Mouse (Mus musculus) c-Kit-positive CD71-negative TER-119-negative erythroid progenitor cells, embryonic 14.5 days (primary cell): ENCODE data around the gene Fut8.

Experiments used
- DNase-seq: peaks from one replicate; pipeline ENCODE4 v3.0.0-alpha.2; 2013; ENCODE audit warnings: low read depth

Gene Fut8

GRCm38 (mm10) chr12:77237950-77238530 is at the start of gene Fut8:
Fut8 (plus strand) TSS chr12:77238125.
- peak; percentile 73 for DNase-seq

- DNase-seq, result no peak
Observed at GRCm38 (mm10) chr12:77189161-77189560, 48.8 kb upstream of the Fut8 start.

GRCm38 (mm10) chr12:77189933-77190446 is 47.9 kb upstream of the Fut8 start:
- no peak for DNase-seq

- DNase-seq, result no peak
Observed at GRCm38 (mm10) chr12:77191478-77192271, 46.2 kb upstream of the Fut8 start.

GRCm38 (mm10) chr12:77192714-77193113 is 45.2 kb upstream of the Fut8 start:
- DNase-seq, result no peak

GRCm38 (mm10) chr12:77193225-77193716 is 44.7 kb upstream of the Fut8 start:
- no peak for DNase-seq

- no peak for DNase-seq
Observed at GRCm38 (mm10) chr12:77195044-77195443, 42.9 kb upstream of the Fut8 start.

- no peak for DNase-seq
Observed at GRCm38 (mm10) chr12:77196529-77197095, 41.3 kb upstream of the Fut8 start.

GRCm38 (mm10) chr12:77197121-77197599 is 40.8 kb upstream of the Fut8 start:
- no peak for DNase-seq

GRCm38 (mm10) chr12:77198253-77198652 is 39.7 kb upstream of the Fut8 start:
- DNase-seq, result no peak

GRCm38 (mm10) chr12:77201461-77202143 is 36.3 kb upstream of the Fut8 start:
- no peak for DNase-seq

- no peak for DNase-seq
Observed at GRCm38 (mm10) chr12:77203136-77203535, 34.8 kb upstream of the Fut8 start.

- no peak for DNase-seq
Observed at GRCm38 (mm10) chr12:77206852-77207251, 31.1 kb upstream of the Fut8 start.

GRCm38 (mm10) chr12:77208056-77208455 is 29.9 kb upstream of the Fut8 start:
- DNase-seq, result no peak

- no peak for DNase-seq
Observed at GRCm38 (mm10) chr12:77208576-77209180, 29.2 kb upstream of the Fut8 start.

GRCm38 (mm10) chr12:77211695-77212208 is 26.2 kb upstream of the Fut8 start:
- DNase-seq, result no peak

GRCm38 (mm10) chr12:77213896-77214564 is 23.9 kb upstream of the Fut8 start:
- DNase-seq, result no peak

- DNase-seq, result no peak
Observed at GRCm38 (mm10) chr12:77214565-77214909, 23.4 kb upstream of the Fut8 start.

- DNase-seq, result no peak
Observed at GRCm38 (mm10) chr12:77216511-77217192, 21.3 kb upstream of the Fut8 start.

GRCm38 (mm10) chr12:77220616-77221015 is 17.3 kb upstream of the Fut8 start:
- no peak for DNase-seq
